Mouse (Mus musculus) forebrain, embryonic 13.5 days (tissue): ENCODE measurements around the gene 1810062G17Rik. TPM values are rescaled to one million over a fixed set of nuclear protein-coding genes. Genes with fewer than 3 reads are reported as not detected.

Experiments used
- ATAC-seq: fragments of 200-750 bp; cut with Nextera tagmentation; 2 replicates; pipeline ENCODE4 v1.8.0; 2017
- H3K27ac ChIP-seq: fragments of 300-500 bp; sonication (generic); 2 replicates; pipeline ENCODE4 v1.5.1; 2015; ENCODE audit warnings: inconsistent platforms, mild to moderate bottlenecking, moderate library complexity
- H3K27me3 ChIP-seq: fragments of 300-500 bp; sonication (generic); 2 replicates; pipeline ENCODE4 v1.6.1; 2015; ENCODE audit warnings: mild to moderate bottlenecking, inconsistent platforms
- H3K36me3 ChIP-seq: fragments of 300-500 bp; sonication (generic); 2 replicates; pipeline ENCODE4 v1.6.1; 2015; ENCODE audit warnings: mild to moderate bottlenecking, inconsistent platforms; ENCODE audit not compliant: poor library complexity, severe bottlenecking
- H3K4me1 ChIP-seq: fragments of 300-500 bp; sonication (generic); 2 replicates; pipeline ENCODE4 v1.6.1; 2015; ENCODE audit warnings: inconsistent platforms
- H3K4me2 ChIP-seq: fragments of 300-500 bp; sonication (generic); 2 replicates; pipeline ENCODE4 v1.6.1; 2015; ENCODE audit warnings: inconsistent platforms, mild to moderate bottlenecking, moderate library complexity
- H3K4me3 ChIP-seq: fragments of 300-500 bp; sonication (generic); 2 replicates; pipeline ENCODE4 v1.5.1; 2015; ENCODE audit warnings: mild to moderate bottlenecking, inconsistent platforms
- H3K9ac ChIP-seq: fragments of 300-500 bp; sonication (generic); 2 replicates; pipeline ENCODE4 v1.6.1; 2015; ENCODE audit warnings: mild to moderate bottlenecking, inconsistent platforms
- H3K9me3 ChIP-seq: fragments of 300-500 bp; sonication (generic); replicated peaks from 2 replicates; pipeline ENCODE4 v1.6.1; 2016; ENCODE audit warnings: inconsistent platforms
- WGBS: fragments of 180-500 bp; shearing (Covaris S2); methylation state at CpG from one replicate; pipeline ENCODE4 v1.1.7; 2015; 5-methylcytosine and 5-hydroxymethylcytosine counted together
- polyA plus RNA-seq: library from polyadenylated mRNA; unstranded; fragments of >200 nt; fragmentation: Nextera tagmentation; extraction: Ambion mirVana; gene quantifications from 2 replicates; pipeline ENCODE4 v1.2.1, GENCODE M21; 2015

Gene 1810062G17Rik
- polyA plus RNA-seq, 1 experiment from 2014 or later, result 0.18 TPM

- Histone ChIP-seq H3K4me3 (no peak overlapping the region), H3K27me3 (peaks cover 4% of the 10 kb centered on the region; the same call in 1 of the 2 replicates), H3K27ac (no peak overlapping the region; the same call in 1 of the 2 replicates), H3K9me3 (no peaks in the 10 kb centered on the region), H3K36me3 (no peaks in the 10 kb centered on the region), H3K9ac (no peak overlapping the region), H3K4me2 (no peak overlapping the region), H3K4me1 (peaks cover 5% of the 10 kb centered on the region)
- ATAC-seq, result no peak
- WGBS, result 88% methylated on average over 2 of the region's 2 CpGs
Observed at GRCm38 (mm10) chr3:36494613-36495012, 18.9 kb downstream of the 1810062G17Rik start.

GRCm38 (mm10) chr3:36495436-36495835 is 19.7 kb downstream of the 1810062G17Rik start:
- H3K36me3 ChIP-seq, result no peaks in the 10 kb centered on the region
- H3K9me3 ChIP-seq, result no peaks in the 10 kb centered on the region
- H3K27me3 ChIP-seq, result peaks cover 4% of the 10 kb centered on the region; the same call in 1 of the 2 replicates
- no peak overlapping the region for H3K4me2 ChIP-seq
- no peak overlapping the region for H3K27ac ChIP-seq
- H3K9ac ChIP-seq, result no peak overlapping the region
- peak; percentile 85 for ATAC-seq
- no peak overlapping the region for H3K4me3 ChIP-seq
- H3K4me1 ChIP-seq, result peaks cover 5% of the 10 kb centered on the region
- WGBS, result 12% methylated on average over 6 of the region's 6 CpGs

GRCm38 (mm10) chr3:36496273-36496672 is 20.5 kb downstream of the 1810062G17Rik start:
- H3K27ac ChIP-seq, result no peak overlapping the region
- peaks cover 4% of the 10 kb centered on the region; the same call in 1 of the 2 replicates for H3K27me3 ChIP-seq
- peaks cover 5% of the 10 kb centered on the region for H3K4me1 ChIP-seq
- H3K4me2 ChIP-seq, result no peak overlapping the region; the same call in 1 of the 2 replicates
- WGBS, result 86% methylated on average over 9 of the region's 9 CpGs
- no peak overlapping the region for H3K9ac ChIP-seq
- ATAC-seq, result no peak
- no peaks in the 10 kb centered on the region for H3K36me3 ChIP-seq
- no peak overlapping the region for H3K4me3 ChIP-seq
- H3K9me3 ChIP-seq, result no peaks in the 10 kb centered on the region

- no peak overlapping the region for H3K4me3 ChIP-seq
- no peak overlapping the region for H3K27ac ChIP-seq
- peaks cover 5% of the 10 kb centered on the region for H3K4me1 ChIP-seq
- ATAC-seq, result 0 out of 2 replicates have a peak, but pooled peaks have one; percentile 38
- H3K27me3 ChIP-seq, result peaks cover 4% of the 10 kb centered on the region; the same call in 1 of the 2 replicates
- WGBS, result 17% methylated on average over 14 of the region's 14 CpGs
- no peaks in the 10 kb centered on the region for H3K9me3 ChIP-seq
- H3K9ac ChIP-seq, result no peak overlapping the region
- no peaks in the 10 kb centered on the region for H3K36me3 ChIP-seq
- no peak overlapping the region; the same call in 1 of the 2 replicates for H3K4me2 ChIP-seq
Observed at GRCm38 (mm10) chr3:36496746-36497145, 21.0 kb downstream of the 1810062G17Rik start.

GRCm38 (mm10) chr3:36498224-36498623 is 22.5 kb downstream of the 1810062G17Rik start:
- 93% methylated on average over 6 of the region's 6 CpGs for WGBS
- Histone ChIP-seq H3K36me3 (no peaks in the 10 kb centered on the region), H3K4me3 (no peak overlapping the region), H3K27ac (no peak overlapping the region), H3K27me3 (peaks cover 4% of the 10 kb centered on the region; the same call in 1 of the 2 replicates), H3K9me3 (no peaks in the 10 kb centered on the region), H3K4me1 (peaks cover 5% of the 10 kb centered on the region), H3K9ac (no peak overlapping the region), H3K4me2 (no peak overlapping the region)
- ATAC-seq, result no peak

- Histone ChIP-seq H3K9ac (no peak overlapping the region), H3K4me3 (no peak overlapping the region), H3K9me3 (no peaks in the 10 kb centered on the region), H3K4me2 (no peak overlapping the region), H3K4me1 (0 out of 2 replicates have a peak, but pooled peaks cover 2% of the 10 kb centered on the region), H3K27me3 (peaks cover 4% of the 10 kb centered on the region; the same call in 1 of the 2 replicates), H3K27ac (no peak overlapping the region), H3K36me3 (no peaks in the 10 kb centered on the region)
- no peak for ATAC-seq
- 94% methylated on average over 7 of the region's 7 CpGs for WGBS
Observed at GRCm38 (mm10) chr3:36499418-36499817, 23.7 kb downstream of the 1810062G17Rik start.

- Histone ChIP-seq H3K36me3 (no peaks in the 10 kb centered on the region), H3K4me3 (no peak overlapping the region), H3K9me3 (no peaks in the 10 kb centered on the region), H3K27me3 (peaks cover 4% of the 10 kb centered on the region; the same call in 1 of the 2 replicates), H3K4me1 (peaks cover 9% of the 10 kb centered on the region), H3K4me2 (no peak overlapping the region), H3K27ac (no peak overlapping the region), H3K9ac (no peak overlapping the region)
- no peak for ATAC-seq
- WGBS, result 83% methylated on average over 8 of the region's 8 CpGs
Observed at GRCm38 (mm10) chr3:36500976-36501375, 25.2 kb downstream of the 1810062G17Rik start.

- Histone ChIP-seq H3K27me3 (no peaks in the 10 kb centered on the region), H3K27ac (no peak overlapping the region), H3K9ac (no peak overlapping the region), H3K36me3 (no peaks in the 10 kb centered on the region), H3K4me3 (no peak overlapping the region), H3K9me3 (no peaks in the 10 kb centered on the region), H3K4me2 (no peak overlapping the region), H3K4me1 (peaks cover 12% of the 10 kb centered on the region)
- WGBS, result 73% methylated on average over 7 of the region's 7 CpGs
- no peak for ATAC-seq
Observed at GRCm38 (mm10) chr3:36501546-36501945, 25.8 kb downstream of the 1810062G17Rik start.

- 76% methylated on average over 8 of the region's 8 CpGs for WGBS
- H3K4me2 ChIP-seq, result no peak overlapping the region
- H3K9ac ChIP-seq, result no peak overlapping the region
- no peak overlapping the region for H3K4me3 ChIP-seq
- H3K9me3 ChIP-seq, result no peaks in the 10 kb centered on the region
- H3K36me3 ChIP-seq, result no peaks in the 10 kb centered on the region
- H3K4me1 ChIP-seq, result peaks cover 10% of the 10 kb centered on the region
- no peak for ATAC-seq
- H3K27ac ChIP-seq, result no peak overlapping the region
- H3K27me3 ChIP-seq, result no peaks in the 10 kb centered on the region
Observed at GRCm38 (mm10) chr3:36505306-36505705, 29.6 kb downstream of the 1810062G17Rik start.

- ATAC-seq, result peak; percentile 68; the same call in 1 of the 2 replicates
- Histone ChIP-seq H3K36me3 (no peaks in the 10 kb centered on the region), H3K4me2 (no peak overlapping the region), H3K4me3 (no peak overlapping the region), H3K9me3 (no peaks in the 10 kb centered on the region), H3K4me1 (peaks cover 10% of the 10 kb centered on the region), H3K27me3 (no peaks in the 10 kb centered on the region), H3K27ac (no peak overlapping the region), H3K9ac (no peak overlapping the region)
- 45% methylated on average over 10 of the region's 10 CpGs for WGBS
Observed at GRCm38 (mm10) chr3:36505809-36506735, 30.3 kb downstream of the 1810062G17Rik start.

GRCm38 (mm10) chr3:36511491-36511890 is 35.8 kb downstream of the 1810062G17Rik start:
- no peak overlapping the region for H3K4me2 ChIP-seq
- no peak overlapping the region for H3K4me3 ChIP-seq
- H3K27ac ChIP-seq, result no peak overlapping the region
- no peaks in the 10 kb centered on the region for H3K27me3 ChIP-seq
- H3K9me3 ChIP-seq, result no peaks in the 10 kb centered on the region
- H3K9ac ChIP-seq, result no peak overlapping the region
- H3K4me1 ChIP-seq, result no peaks in the 10 kb centered on the region
- no peak for ATAC-seq
- WGBS, result 85% methylated on average over 6 of the region's 6 CpGs
- no peaks in the 10 kb centered on the region for H3K36me3 ChIP-seq

- no peak overlapping the region for H3K9ac ChIP-seq
- no peak overlapping the region for H3K4me3 ChIP-seq
- H3K4me2 ChIP-seq, result no peak overlapping the region
- WGBS, result 88% methylated on average over 9 of the region's 9 CpGs
- no peaks in the 10 kb centered on the region for H3K9me3 ChIP-seq
- H3K27ac ChIP-seq, result no peak overlapping the region
- ATAC-seq, result no peak
- peaks cover 13% of the 10 kb centered on the region for H3K27me3 ChIP-seq
- H3K36me3 ChIP-seq, result no peaks in the 10 kb centered on the region
- H3K4me1 ChIP-seq, result peaks cover 4% of the 10 kb centered on the region
Observed at GRCm38 (mm10) chr3:36516196-36516595, 40.5 kb downstream of the 1810062G17Rik start.
